Mouse (Mus musculus): ENCODE results near the gene Btbd17. TPM values are rescaled to one million over a fixed set of nuclear protein-coding genes. Genes with fewer than 3 reads are reported as not detected.
A peak's percentile ranks its signal among the peaks of the same experiment; 100 is the strongest.

Btbd17 gene
- polyA plus RNA-seq, 1 experiment from 2014 or later = not detected

GRCm38 (mm10) chr11:114789061-114789714, 6.6 kb downstream of the Btbd17 start:
- Histone ChIP-seq H3K4me1 (ENCODE audit: control insufficient read depth, insufficient read depth, low read length) (peaks cover 9% of the 10 kb centered on the region; the same call in 1 of the 2 replicates), H3K9me3 (replicated peaks; ENCODE audit: control insufficient read depth, low read length) (no peaks in the 10 kb centered on the region), H3K4me3 (ENCODE audit: low read length) (no peak overlapping the region), H3K36me3 (ENCODE audit: control insufficient read depth, insufficient read depth) (no peaks in the 10 kb centered on the region), H3K27me3 (ENCODE audit: control insufficient read depth, insufficient read depth, low read length) (peaks cover 96% of the 10 kb centered on the region), H3K27ac (ENCODE audit: low read length) (no peak overlapping the region), H3K4me2 (ENCODE audit: low read depth, low read length) (peak overlapping the region; percentile 28), H3K9ac (ENCODE audit: low read length) (no peak overlapping the region)
- 11% methylated on average over 30 of the region's 30 CpGs for WGBS
- ATAC-seq (replicated peaks; ENCODE audit: extremely low read depth, insufficient read depth, low FRiP score) = peak; percentile 59; the same call in 1 of the 2 replicates

- no peak overlapping the region for H3K4me3 ChIP-seq (ENCODE audit: low read length)
- H3K27me3 ChIP-seq (ENCODE audit: control insufficient read depth, insufficient read depth, low read length) = peaks cover 85% of the 10 kb centered on the region
- H3K9ac ChIP-seq (ENCODE audit: low read length) = no peak overlapping the region
- ATAC-seq (replicated peaks; ENCODE audit: extremely low read depth, insufficient read depth, low FRiP score) = no peak
- WGBS = 76% methylated on average over 3 of the region's 3 CpGs
- H3K36me3 ChIP-seq (ENCODE audit: control insufficient read depth, insufficient read depth) = no peaks in the 10 kb centered on the region
- H3K4me2 ChIP-seq (ENCODE audit: low read depth, low read length) = no peak overlapping the region
- H3K27ac ChIP-seq (ENCODE audit: low read length) = no peak overlapping the region
- H3K9me3 ChIP-seq (replicated peaks; ENCODE audit: control insufficient read depth, low read length) = no peaks in the 10 kb centered on the region
- peaks cover 9% of the 10 kb centered on the region; the same call in 1 of the 2 replicates for H3K4me1 ChIP-seq (ENCODE audit: control insufficient read depth, insufficient read depth, low read length)
Observed at GRCm38 (mm10) chr11:114787611-114788010, 8.1 kb downstream of the Btbd17 start.

- H3K27me3 ChIP-seq (ENCODE audit: control insufficient read depth, insufficient read depth, low read length) = peaks cover 77% of the 10 kb centered on the region
- 1% methylated on average over 43 of the region's 43 CpGs for WGBS
- peak overlapping the region; percentile 56 for H3K4me2 ChIP-seq (ENCODE audit: low read depth, low read length)
- ATAC-seq (replicated peaks; ENCODE audit: extremely low read depth, insufficient read depth, low FRiP score) = peak; percentile 56
- H3K36me3 ChIP-seq (ENCODE audit: control insufficient read depth, insufficient read depth) = no peaks in the 10 kb centered on the region
- peaks cover 6% of the 10 kb centered on the region; the same call in 1 of the 2 replicates for H3K4me1 ChIP-seq (ENCODE audit: control insufficient read depth, insufficient read depth, low read length)
- H3K9me3 ChIP-seq (replicated peaks; ENCODE audit: control insufficient read depth, low read length) = no peaks in the 10 kb centered on the region
- H3K9ac ChIP-seq (ENCODE audit: low read length) = peak overlapping the region; percentile 30; the same call in 1 of the 2 replicates
- H3K4me3 ChIP-seq (ENCODE audit: low read length) = peak overlapping the region; percentile 38
- H3K27ac ChIP-seq (ENCODE audit: low read length) = no peak overlapping the region
Observed at GRCm38 (mm10) chr11:114786326-114786725, 9.4 kb downstream of the Btbd17 start.

GRCm38 (mm10) chr11:114785892-114786291, 9.9 kb downstream of the Btbd17 start:
- Histone ChIP-seq H3K36me3 (ENCODE audit: control insufficient read depth, insufficient read depth) (no peaks in the 10 kb centered on the region), H3K4me3 (ENCODE audit: low read length) (peak overlapping the region; percentile 38), H3K9ac (ENCODE audit: low read length) (peak overlapping the region; percentile 30; the same call in 1 of the 2 replicates), H3K27ac (ENCODE audit: low read length) (no peak overlapping the region), H3K4me1 (ENCODE audit: control insufficient read depth, insufficient read depth, low read length) (peaks cover 6% of the 10 kb centered on the region; the same call in 1 of the 2 replicates), H3K9me3 (replicated peaks; ENCODE audit: control insufficient read depth, low read length) (no peaks in the 10 kb centered on the region), H3K4me2 (ENCODE audit: low read depth, low read length) (peak overlapping the region; percentile 56), H3K27me3 (ENCODE audit: control insufficient read depth, insufficient read depth, low read length) (peaks cover 77% of the 10 kb centered on the region)
- WGBS = 54% methylated on average over 10 of the region's 10 CpGs
- no peak for ATAC-seq (replicated peaks; ENCODE audit: extremely low read depth, insufficient read depth, low FRiP score)

GRCm38 (mm10) chr11:114780076-114780475, 15.7 kb downstream of the Btbd17 start:
- H3K9me3 ChIP-seq (replicated peaks; ENCODE audit: control insufficient read depth, low read length) = no peaks in the 10 kb centered on the region
- H3K4me2 ChIP-seq (ENCODE audit: low read depth, low read length) = no peak overlapping the region
- H3K4me1 ChIP-seq (ENCODE audit: control insufficient read depth, insufficient read depth, low read length) = peaks cover 8% of the 10 kb centered on the region
- H3K27me3 ChIP-seq (ENCODE audit: control insufficient read depth, insufficient read depth, low read length) = peaks cover 40% of the 10 kb centered on the region
- H3K36me3 ChIP-seq (ENCODE audit: control insufficient read depth, insufficient read depth) = no peaks in the 10 kb centered on the region
- no peak for ATAC-seq (replicated peaks; ENCODE audit: extremely low read depth, insufficient read depth, low FRiP score)
- no peak overlapping the region for H3K27ac ChIP-seq (ENCODE audit: low read length)
- no peak overlapping the region for H3K4me3 ChIP-seq (ENCODE audit: low read length)
- 22% methylated on average over 9 of the region's 9 CpGs for WGBS
- H3K9ac ChIP-seq (ENCODE audit: low read length) = no peak overlapping the region

- Histone ChIP-seq H3K9me3 (replicated peaks; ENCODE audit: control insufficient read depth, low read length) (no peaks in the 10 kb centered on the region), H3K27me3 (ENCODE audit: control insufficient read depth, insufficient read depth, low read length) (peaks cover 7% of the 10 kb centered on the region), H3K4me2 (ENCODE audit: low read depth, low read length) (no peak overlapping the region), H3K4me3 (ENCODE audit: low read length) (no peak overlapping the region), H3K36me3 (ENCODE audit: control insufficient read depth, insufficient read depth) (no peaks in the 10 kb centered on the region), H3K4me1 (ENCODE audit: control insufficient read depth, insufficient read depth, low read length) (no peaks in the 10 kb centered on the region), H3K27ac (ENCODE audit: low read length) (no peak overlapping the region), H3K9ac (ENCODE audit: low read length) (no peak overlapping the region)
- ATAC-seq (replicated peaks; ENCODE audit: extremely low read depth, insufficient read depth, low FRiP score) = no peak
- WGBS = 49% methylated on average over 2 of the region's 2 CpGs
Observed at GRCm38 (mm10) chr11:114771896-114772295, 23.8 kb downstream of the Btbd17 start.

- H3K4me2 ChIP-seq (ENCODE audit: low read depth, low read length) = no peak overlapping the region
- ATAC-seq (replicated peaks; ENCODE audit: extremely low read depth, insufficient read depth, low FRiP score) = no peak
- peaks cover 20% of the 10 kb centered on the region for H3K27me3 ChIP-seq (ENCODE audit: control insufficient read depth, insufficient read depth, low read length)
- no peaks in the 10 kb centered on the region for H3K36me3 ChIP-seq (ENCODE audit: control insufficient read depth, insufficient read depth)
- no peaks in the 10 kb centered on the region for H3K9me3 ChIP-seq (replicated peaks; ENCODE audit: control insufficient read depth, low read length)
- WGBS = 47% methylated on average over 6 of the region's 6 CpGs
- H3K27ac ChIP-seq (ENCODE audit: low read length) = no peak overlapping the region
- H3K4me1 ChIP-seq (ENCODE audit: control insufficient read depth, insufficient read depth, low read length) = 0 out of 2 replicates have a peak, but pooled peaks cover 3% of the 10 kb centered on the region
- no peak overlapping the region for H3K9ac ChIP-seq (ENCODE audit: low read length)
- H3K4me3 ChIP-seq (ENCODE audit: low read length) = no peak overlapping the region
Observed at GRCm38 (mm10) chr11:114769911-114770310, 25.8 kb downstream of the Btbd17 start.

- H3K27ac ChIP-seq (ENCODE audit: low read length) = no peak within 1 kb of the TSS
- H3K9me3 ChIP-seq (replicated peaks; ENCODE audit: control insufficient read depth, low read length) = no peaks in the 10 kb centered on the region
- H3K9ac ChIP-seq (ENCODE audit: low read length) = peak within 1 kb of the TSS; percentile 61
- no peaks in the 10 kb centered on the region for H3K36me3 ChIP-seq (ENCODE audit: control insufficient read depth, insufficient read depth)
- H3K27me3 ChIP-seq (ENCODE audit: control insufficient read depth, insufficient read depth, low read length) = peaks cover 25% of the 10 kb centered on the region
- peak within 1 kb of the TSS; percentile 60 for H3K4me3 ChIP-seq (ENCODE audit: low read length)
- 0 out of 2 replicates have a peak, but pooled peaks cover 3% of the 10 kb centered on the region for H3K4me1 ChIP-seq (ENCODE audit: control insufficient read depth, insufficient read depth, low read length)
- WGBS = 3% methylated on average over 50 of the region's 51 CpGs
- peak; percentile 82 for ATAC-seq (replicated peaks; ENCODE audit: extremely low read depth, insufficient read depth, low FRiP score)
- H3K4me2 ChIP-seq (ENCODE audit: low read depth, low read length) = peak within 1 kb of the TSS; percentile 90
Observed at GRCm38 (mm10) chr11:114764820-114765818, 30.6 kb downstream of the Btbd17 start, which contains the start of gene Kif19a. Kif19a (plus strand) TSS chr11:114765388.

Measured in heart, embryonic 16.5 days (tissue).